Mouse (Mus musculus): ENCODE results near the gene Fubp3. TPM values are rescaled to one million over a fixed set of nuclear protein-coding genes. Genes with fewer than 3 reads are reported as not detected.
"Not testable (repeated sequence)": the region's sequence is repeated elsewhere in the genome, so short reads cannot be mapped to it uniquely, and the experiment has no call there.

Gene Fubp3
- 59.6 and 66.6 TPM in 2 replicates for polyA plus RNA-seq (2016; fragmentation: Nextera tagmentation; extraction: Ambion mirVana)

GRCm38 (mm10) chr2:31572051-31572914 is at the start of gene Fubp3:
Gene Fubp3, plus strand, starts transcription at chr2:31572651.
- Histone ChIP-seq H3K36me3 (peaks cover 9% of the 10 kb centered on the region; the same call in 1 of the 2 replicates), H3K9ac (peak within 1 kb of the TSS; percentile 98), H3K27me3 (replicated peaks) (no peaks in the 10 kb centered on the region), H3K4me3 (peak within 1 kb of the TSS; percentile 80), H3K4me1 (replicated peaks) (peaks cover 15% of the 10 kb centered on the region), H3K9me3 (replicated peaks) (no peaks in the 10 kb centered on the region), H3K4me2 (peak within 1 kb of the TSS; percentile 95), H3K27ac (ENCODE audit: poor library complexity, severe bottlenecking) (peak within 1 kb of the TSS; percentile 82)
- peak; percentile 96 for ATAC-seq (ENCODE audit: insufficient number of reproducible peaks, low FRiP score)
- WGBS: 1% methylated on average over 50 of the region's 51 CpGs

DNA sequence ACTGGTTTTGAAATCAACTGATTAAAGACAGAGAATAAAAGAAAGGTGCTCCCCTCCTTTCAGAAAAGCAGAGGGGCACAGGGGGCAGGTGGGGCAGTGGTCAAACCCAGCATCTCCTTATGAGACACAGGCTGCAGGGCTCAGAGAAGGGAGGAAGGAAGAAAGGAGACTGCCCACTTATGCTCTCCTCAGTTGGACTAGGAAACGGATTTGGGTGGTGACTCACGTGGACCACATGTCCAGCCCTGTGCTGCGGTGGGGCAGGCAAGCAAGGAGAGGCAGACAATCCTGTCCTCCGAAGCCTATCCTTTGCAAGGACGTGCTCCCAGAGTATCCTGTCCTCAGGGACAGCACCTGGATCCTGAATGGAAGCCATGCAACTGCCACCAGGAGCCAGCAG is 47.8 kb upstream of the Fubp3 start:
- no peak overlapping the region for H3K9ac ChIP-seq
- H3K27me3 ChIP-seq (replicated peaks): peaks cover 21% of the 10 kb centered on the region
- no peak for ATAC-seq (ENCODE audit: insufficient number of reproducible peaks, low FRiP score)
- no peaks in the 10 kb centered on the region for H3K9me3 ChIP-seq (replicated peaks)
- WGBS: 49% methylated on average over 5 of the region's 5 CpGs
- no peak overlapping the region for H3K4me3 ChIP-seq
- no peaks in the 10 kb centered on the region for H3K4me1 ChIP-seq (replicated peaks)
- no peak overlapping the region for H3K27ac ChIP-seq (ENCODE audit: poor library complexity, severe bottlenecking)
- H3K4me2 ChIP-seq: no peak overlapping the region
- H3K36me3 ChIP-seq: no peaks in the 10 kb centered on the region

- 40% methylated on average over 10 of the region's 10 CpGs for WGBS
- no peak overlapping the region for H3K4me3 ChIP-seq
- no peak overlapping the region for H3K27ac ChIP-seq (ENCODE audit: poor library complexity, severe bottlenecking)
- ATAC-seq (ENCODE audit: insufficient number of reproducible peaks, low FRiP score): no peak
- H3K4me2 ChIP-seq: no peak overlapping the region
- peaks cover 21% of the 10 kb centered on the region for H3K27me3 ChIP-seq (replicated peaks)
- H3K9me3 ChIP-seq (replicated peaks): no peaks in the 10 kb centered on the region
- H3K36me3 ChIP-seq: no peaks in the 10 kb centered on the region
- H3K9ac ChIP-seq: no peak overlapping the region; the same call in 1 of the 2 replicates
- H3K4me1 ChIP-seq (replicated peaks): no peaks in the 10 kb centered on the region
These were observed 46.7 kb upstream of the Fubp3 start for GRCm38 (mm10) chr2:31525778-31526177.

DNA sequence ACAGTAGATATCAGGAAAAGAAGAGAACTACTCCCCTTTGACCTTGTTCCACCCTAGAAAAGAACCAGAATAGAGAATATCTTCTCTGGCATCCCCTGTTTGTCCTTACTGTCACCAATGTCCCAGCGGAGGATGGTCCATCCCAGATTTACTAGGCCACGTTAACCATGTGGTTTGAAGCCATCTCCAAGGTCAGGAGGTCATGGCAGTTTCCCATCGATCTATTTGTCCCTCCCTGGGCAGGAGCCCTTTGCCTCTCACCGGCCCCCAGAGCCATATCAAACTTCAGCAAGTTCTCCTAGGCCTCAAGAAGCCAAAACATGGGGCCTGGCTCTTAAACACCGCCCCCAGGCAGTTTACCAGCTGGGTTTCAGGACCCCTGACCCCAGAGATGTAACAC is 42.2 kb upstream of the Fubp3 start:
- no peak overlapping the region for H3K4me3 ChIP-seq
- H3K27me3 ChIP-seq (replicated peaks): peaks cover 12% of the 10 kb centered on the region
- no peak overlapping the region for H3K27ac ChIP-seq (ENCODE audit: poor library complexity, severe bottlenecking)
- H3K36me3 ChIP-seq: no peaks in the 10 kb centered on the region
- 66% methylated on average over 5 of the region's 5 CpGs for WGBS
- H3K4me1 ChIP-seq (replicated peaks): 0 out of 2 replicates have a peak, but pooled peaks cover 5% of the 10 kb centered on the region
- no peak overlapping the region for H3K9ac ChIP-seq
- H3K4me2 ChIP-seq: no peak overlapping the region
- no peaks in the 10 kb centered on the region for H3K9me3 ChIP-seq (replicated peaks)
- no peak for ATAC-seq (ENCODE audit: insufficient number of reproducible peaks, low FRiP score)

GRCm38 (mm10) chr2:31537054-31537453 is 35.4 kb upstream of the Fubp3 start:
- Histone ChIP-seq H3K9ac (no peak overlapping the region), H3K36me3 (no peaks in the 10 kb centered on the region), H3K9me3 (replicated peaks) (no peaks in the 10 kb centered on the region), H3K4me1 (replicated peaks) (peaks cover 27% of the 10 kb centered on the region), H3K4me3 (no peak overlapping the region), H3K4me2 (peak overlapping the region; percentile 8; the same call in 1 of the 2 replicates), H3K27me3 (replicated peaks) (no peaks in the 10 kb centered on the region; the same call in 1 of the 2 replicates), H3K27ac (ENCODE audit: poor library complexity, severe bottlenecking) (peak overlapping the region; percentile 70)
- ATAC-seq (ENCODE audit: insufficient number of reproducible peaks, low FRiP score): no peak
- WGBS: 29% methylated on average over 5 of the region's 5 CpGs

DNA sequence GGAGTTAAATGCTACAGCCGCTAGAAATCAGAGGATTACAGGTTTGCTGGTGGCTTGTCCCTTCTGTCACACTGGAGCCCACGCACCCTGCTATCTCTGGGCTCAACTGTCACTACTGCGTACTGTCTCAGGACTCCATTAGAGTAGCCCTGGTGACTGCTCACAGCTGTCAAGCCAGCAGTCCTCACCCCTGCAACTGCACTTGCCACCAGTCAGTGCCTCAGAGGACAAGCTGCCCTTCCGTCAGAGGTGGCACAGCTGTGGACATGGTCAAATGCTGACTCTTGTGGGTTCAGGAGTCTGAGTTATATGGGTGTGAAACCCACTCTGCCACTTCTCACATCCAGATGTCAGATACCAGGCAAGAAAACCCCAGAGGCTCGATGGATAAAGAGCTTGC is 33.7 kb upstream of the Fubp3 start:
- 37% methylated on average over 5 of the region's 5 CpGs for WGBS
- H3K4me3 ChIP-seq: no peak overlapping the region
- no peaks in the 10 kb centered on the region for H3K9me3 ChIP-seq (replicated peaks)
- H3K4me1 ChIP-seq (replicated peaks): peaks cover 24% of the 10 kb centered on the region
- no peak overlapping the region for H3K27ac ChIP-seq (ENCODE audit: poor library complexity, severe bottlenecking)
- no peak overlapping the region for H3K4me2 ChIP-seq
- no peaks in the 10 kb centered on the region for H3K36me3 ChIP-seq
- ATAC-seq (ENCODE audit: insufficient number of reproducible peaks, low FRiP score): no peak
- peaks cover 3% of the 10 kb centered on the region for H3K27me3 ChIP-seq (replicated peaks)
- no peak overlapping the region for H3K9ac ChIP-seq

DNA sequence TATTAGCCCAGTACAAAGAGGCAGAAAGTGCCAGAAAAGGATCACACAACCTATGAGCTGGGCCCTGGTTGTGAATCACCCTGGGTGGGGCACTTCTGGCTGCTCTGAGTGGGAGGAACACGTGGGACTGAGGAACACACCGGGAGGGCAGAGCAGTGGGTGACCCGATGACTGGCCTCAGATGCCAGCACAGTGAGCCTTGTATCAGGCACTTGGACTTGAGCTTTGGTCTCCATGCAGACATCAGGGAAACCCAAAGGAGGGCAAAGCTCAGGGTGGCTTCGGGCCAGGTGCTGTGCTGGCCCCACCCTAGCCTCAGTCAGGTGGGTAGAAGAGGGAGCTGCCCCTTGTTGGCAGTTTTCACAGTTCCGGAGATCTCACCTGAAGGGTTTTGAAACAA is 30.9 kb upstream of the Fubp3 start:
- no peaks in the 10 kb centered on the region for H3K36me3 ChIP-seq
- 85% methylated on average over 5 of the region's 5 CpGs for WGBS
- ATAC-seq (ENCODE audit: insufficient number of reproducible peaks, low FRiP score): no peak
- H3K27ac ChIP-seq (ENCODE audit: poor library complexity, severe bottlenecking): no peak overlapping the region
- no peak overlapping the region for H3K4me3 ChIP-seq
- H3K9me3 ChIP-seq (replicated peaks): no peaks in the 10 kb centered on the region
- H3K4me2 ChIP-seq: no peak overlapping the region
- peaks cover 21% of the 10 kb centered on the region for H3K4me1 ChIP-seq (replicated peaks)
- H3K9ac ChIP-seq: no peak overlapping the region
- peaks cover 13% of the 10 kb centered on the region; the same call in 1 of the 2 replicates for H3K27me3 ChIP-seq (replicated peaks)

GRCm38 (mm10) chr2:31547726-31548125 is 24.7 kb upstream of the Fubp3 start:
- Histone ChIP-seq H3K27ac (ENCODE audit: poor library complexity, severe bottlenecking) (no peak overlapping the region), H3K27me3 (replicated peaks) (peaks cover 16% of the 10 kb centered on the region; the same call in 1 of the 2 replicates), H3K4me3 (no peak overlapping the region), H3K36me3 (no peaks in the 10 kb centered on the region), H3K4me2 (no peak overlapping the region), H3K9me3 (replicated peaks) (no peaks in the 10 kb centered on the region), H3K4me1 (replicated peaks) (no peaks in the 10 kb centered on the region), H3K9ac (no peak overlapping the region)
- 66% methylated on average over 11 of the region's 11 CpGs for WGBS
- ATAC-seq (ENCODE audit: insufficient number of reproducible peaks, low FRiP score): no peak

DNA sequence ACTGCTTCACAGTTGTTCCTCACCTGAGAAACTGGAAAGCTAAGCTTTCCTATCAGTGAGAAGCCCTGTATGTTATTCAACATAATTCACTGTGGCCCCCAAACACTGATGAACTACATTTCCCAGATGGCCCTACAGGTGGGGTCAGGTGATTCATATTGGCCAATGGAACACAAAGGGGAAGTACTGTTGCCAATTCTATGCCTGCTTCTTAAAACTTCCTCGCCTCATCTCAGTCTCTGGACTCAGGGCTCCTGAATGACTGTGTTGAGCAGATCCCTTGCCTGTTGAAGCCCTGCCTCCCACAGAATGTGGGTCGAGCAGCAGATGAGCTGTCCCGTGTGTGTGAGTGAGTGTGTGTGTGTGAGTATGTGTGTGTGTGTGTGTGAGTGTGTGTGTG is 21.9 kb upstream of the Fubp3 start:
- ATAC-seq (ENCODE audit: insufficient number of reproducible peaks, low FRiP score): no peak

DNA sequence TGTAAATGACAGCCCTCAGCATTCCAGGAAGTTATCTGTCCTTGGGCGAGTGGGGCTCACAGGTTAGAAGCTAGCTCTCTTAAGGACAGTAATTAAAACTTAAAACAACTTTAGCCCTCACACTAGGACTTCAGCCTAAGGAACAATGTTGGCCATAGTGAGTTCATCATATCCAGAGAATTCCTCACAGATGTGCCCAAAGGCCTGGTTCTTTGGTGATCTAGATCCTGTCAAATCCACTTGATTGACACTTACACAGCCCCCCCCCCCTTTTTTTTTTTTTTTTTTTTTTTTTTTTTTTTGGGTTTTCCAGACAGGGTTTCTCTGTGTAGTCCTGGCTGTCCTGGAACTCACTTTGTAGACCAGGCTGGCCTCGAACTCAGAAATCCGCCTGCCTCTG is 21.1 kb upstream of the Fubp3 start:
- not testable (repeated sequence) for H3K4me3 ChIP-seq; H3K9ac ChIP-seq; H3K36me3 ChIP-seq; H3K4me1 ChIP-seq (replicated peaks); H3K27me3 ChIP-seq (replicated peaks); ATAC-seq (ENCODE audit: insufficient number of reproducible peaks, low FRiP score); H3K27ac ChIP-seq (ENCODE audit: poor library complexity, severe bottlenecking); H3K4me2 ChIP-seq
- peaks cover 10% of the 10 kb centered on the region for H3K9me3 ChIP-seq (replicated peaks)
- WGBS: 62% methylated on average over 3 of the region's 3 CpGs

More for the DNA sequence above, 21.9 kb upstream of the Fubp3 start:
- Histone ChIP-seq H3K4me2 (no peak overlapping the region), H3K9ac (no peak overlapping the region), H3K27me3 (replicated peaks) (0 out of 2 replicates have a peak, but pooled peaks cover 10% of the 10 kb centered on the region), H3K36me3 (no peaks in the 10 kb centered on the region), H3K4me1 (replicated peaks) (no peaks in the 10 kb centered on the region), H3K27ac (ENCODE audit: poor library complexity, severe bottlenecking) (no peak overlapping the region), H3K4me3 (no peak overlapping the region), H3K9me3 (replicated peaks) (peaks cover 10% of the 10 kb centered on the region)
- WGBS: 79% methylated on average over 3 of the region's 3 CpGs

GRCm38 (mm10) chr2:31551971-31552370 is 20.5 kb upstream of the Fubp3 start:
- Histone ChIP-seq H3K27ac (ENCODE audit: poor library complexity, severe bottlenecking) (no peak overlapping the region), H3K27me3 (replicated peaks) (0 out of 2 replicates have a peak, but pooled peaks cover 5% of the 10 kb centered on the region), H3K4me2 (no peak overlapping the region), H3K4me1 (replicated peaks) (no peaks in the 10 kb centered on the region), H3K9ac (no peak overlapping the region), H3K9me3 (replicated peaks) (peaks cover 10% of the 10 kb centered on the region), H3K4me3 (no peak overlapping the region), H3K36me3 (no peaks in the 10 kb centered on the region)
- ATAC-seq (ENCODE audit: insufficient number of reproducible peaks, low FRiP score): no peak
- 86% methylated on average over 10 of the region's 10 CpGs for WGBS
